Mouse (Mus musculus) G1E (cell line): ENCODE results near the gene Hdac4.

Experiments used
- CTCF ChIP-seq: IDR thresholded peaks from 2 replicates; pipeline ENCODE4 v1.5.1; 2012; ENCODE audit warnings: low read depth, low read length, inconsistent platforms, mixed read lengths
- GATA1 ChIP-seq: IDR thresholded peaks from 2 replicates; pipeline ENCODE4 v1.6.1; 2012; ENCODE audit warnings: borderline replicate concordance, low read length, inconsistent platforms, mixed read lengths
- TAL1 ChIP-seq: conservative IDR thresholded peaks from 2 replicates; pipeline ENCODE4 v1.6.1; 2012; ENCODE audit warnings: low read depth, low read length, inconsistent platforms, mixed read lengths

DNA sequence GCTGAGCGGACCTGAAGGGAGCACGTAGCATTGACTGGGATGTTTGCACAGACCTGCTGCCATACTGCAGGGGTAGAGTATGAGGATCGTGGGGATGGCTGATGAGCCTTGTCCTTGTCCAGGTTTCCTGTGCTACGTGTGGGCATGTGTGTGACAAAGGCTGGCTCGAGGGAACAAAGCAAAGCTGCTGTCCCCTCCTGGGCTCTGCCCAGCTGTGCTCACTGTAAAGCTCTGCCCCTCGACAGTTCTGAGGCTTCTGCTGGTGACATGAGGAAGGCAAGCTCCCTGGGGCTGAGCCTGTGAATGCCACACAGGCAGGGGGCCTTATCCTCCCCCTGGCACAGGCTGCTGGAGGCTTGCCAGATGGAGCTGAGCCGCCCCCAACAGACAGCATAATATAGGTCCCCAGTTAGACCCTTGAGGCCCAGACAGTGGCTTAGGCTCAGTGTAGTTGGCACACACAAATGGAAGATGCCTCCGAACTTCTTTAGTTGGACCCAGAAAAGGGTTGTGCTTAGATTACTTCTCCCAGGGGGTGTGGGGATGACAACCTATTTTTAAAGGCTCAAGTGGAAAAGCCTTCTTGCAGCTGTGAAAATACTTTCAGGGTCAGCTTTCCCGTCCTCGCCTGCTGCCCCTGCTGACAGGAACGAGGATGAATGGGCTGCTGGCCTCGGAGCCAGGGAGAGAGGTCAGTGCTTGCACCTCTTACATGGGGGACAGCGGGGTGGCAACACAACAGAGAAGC is 16.7 kb upstream of the Hdac4 start:
- no peak for TF ChIP-seq CTCF
- no peak for TF ChIP-seq GATA1
- no peak for TF ChIP-seq TAL1
